Mouse (Mus musculus): ENCODE results near the gene Prima1. TPM values are rescaled to one million over a fixed set of nuclear protein-coding genes. Genes with fewer than 3 reads are reported as not detected.
A peak's percentile ranks its signal among the peaks of the same experiment; 100 is the strongest.

The Prima1 gene
- 0.25 TPM in 1 of 2 replicates, not detected in the other for polyA plus RNA-seq (2015; fragmentation: Nextera tagmentation; extraction: Ambion mirVana)

GRCm38 (mm10) chr12:103242083-103242581 lies at the start of gene Prima1:
Prima1 (minus strand) TSS chr12:103242150.
- peak; percentile 80 for ATAC-seq
- Histone ChIP-seq H3K4me3 (replicated peaks; ENCODE audit: low read length) (peak within 1 kb of the TSS; percentile 68), H3K36me3 (ENCODE audit: control insufficient read depth, insufficient read depth) (no peaks in the 10 kb centered on the region), H3K9ac (replicated peaks; ENCODE audit: low read depth, low read length) (peak within 1 kb of the TSS; percentile 62), H3K27ac (ENCODE audit: low read length) (no peak within 1 kb of the TSS), H3K9me3 (ENCODE audit: control insufficient read depth, low read length) (no peaks in the 10 kb centered on the region), H3K4me1 (replicated peaks; ENCODE audit: control insufficient read depth, insufficient read depth, low read length) (peaks cover 7% of the 10 kb centered on the region), H3K27me3 (replicated peaks; ENCODE audit: control insufficient read depth, insufficient read depth, low read length) (peaks cover 13% of the 10 kb centered on the region), H3K4me2 (ENCODE audit: low read length) (peak within 1 kb of the TSS; percentile 77)
- WGBS = under 1% methylated on average over 52 of the region's 54 CpGs

DNA sequence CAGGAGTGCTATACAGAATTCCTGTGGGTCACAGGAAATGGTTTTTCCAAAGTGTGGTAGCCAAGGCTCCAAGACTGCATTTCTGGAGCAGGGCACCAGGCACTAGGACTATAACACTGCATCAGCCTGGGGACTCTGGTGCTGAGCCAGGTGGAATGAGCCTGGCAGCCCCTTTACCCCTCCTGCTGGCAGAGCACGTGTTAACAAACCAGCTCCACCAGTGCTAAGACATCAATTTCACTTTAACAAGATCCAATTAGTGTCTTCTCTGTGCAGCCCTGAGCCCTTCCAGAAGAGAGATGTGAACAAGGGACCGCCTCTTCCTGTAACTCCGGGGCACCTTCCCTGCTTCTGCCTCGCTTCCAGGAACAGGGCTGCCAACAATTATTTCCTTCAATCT lies 45.3 kb upstream of the Prima1 start:
- H3K27ac ChIP-seq (ENCODE audit: low read length) = no peak overlapping the region
- no peaks in the 10 kb centered on the region for H3K4me1 ChIP-seq (replicated peaks; ENCODE audit: control insufficient read depth, insufficient read depth, low read length)
- no peaks in the 10 kb centered on the region for H3K36me3 ChIP-seq (ENCODE audit: control insufficient read depth, insufficient read depth)
- H3K27me3 ChIP-seq (replicated peaks; ENCODE audit: control insufficient read depth, insufficient read depth, low read length) = no peaks in the 10 kb centered on the region
- no peak for ATAC-seq
- 62% methylated on average over 4 of the region's 4 CpGs for WGBS
- H3K4me3 ChIP-seq (replicated peaks; ENCODE audit: low read length) = no peak overlapping the region
- no peak overlapping the region for H3K4me2 ChIP-seq (ENCODE audit: low read length)
- no peak overlapping the region for H3K9ac ChIP-seq (replicated peaks; ENCODE audit: low read depth, low read length)
- no peaks in the 10 kb centered on the region for H3K9me3 ChIP-seq (ENCODE audit: control insufficient read depth, low read length)

DNA sequence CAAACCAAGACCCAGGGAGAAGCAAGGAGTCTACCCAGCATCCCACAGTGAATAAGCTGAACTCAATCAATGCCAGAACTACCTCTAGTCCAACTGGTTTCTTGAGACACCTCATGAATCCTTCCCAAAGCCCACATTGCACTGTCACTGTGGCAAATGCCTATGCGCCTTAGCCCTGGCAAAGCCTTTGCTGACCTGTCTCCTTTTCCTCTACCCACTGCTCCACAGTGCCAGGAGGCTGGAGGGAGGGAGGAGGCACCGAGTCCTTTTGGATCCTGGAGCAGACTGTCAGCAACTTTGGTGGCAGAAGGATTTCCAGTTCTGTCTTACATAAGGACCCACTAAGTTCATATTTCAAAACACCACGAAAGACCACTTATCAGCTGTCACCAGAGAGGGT lies 41.5 kb upstream of the Prima1 start:
- ATAC-seq = no peak
- Histone ChIP-seq H3K27ac (ENCODE audit: low read length) (no peak overlapping the region), H3K36me3 (ENCODE audit: control insufficient read depth, insufficient read depth) (no peaks in the 10 kb centered on the region), H3K9ac (replicated peaks; ENCODE audit: low read depth, low read length) (no peak overlapping the region), H3K4me1 (replicated peaks; ENCODE audit: control insufficient read depth, insufficient read depth, low read length) (no peaks in the 10 kb centered on the region), H3K27me3 (replicated peaks; ENCODE audit: control insufficient read depth, insufficient read depth, low read length) (no peaks in the 10 kb centered on the region), H3K4me3 (replicated peaks; ENCODE audit: low read length) (no peak overlapping the region), H3K9me3 (ENCODE audit: control insufficient read depth, low read length) (no peaks in the 10 kb centered on the region), H3K4me2 (ENCODE audit: low read length) (no peak overlapping the region)
- 94% methylated on average over 3 of the region's 3 CpGs for WGBS

- Histone ChIP-seq H3K27ac (ENCODE audit: low read length) (no peak overlapping the region), H3K4me1 (replicated peaks; ENCODE audit: control insufficient read depth, insufficient read depth, low read length) (no peaks in the 10 kb centered on the region), H3K4me3 (replicated peaks; ENCODE audit: low read length) (no peak overlapping the region), H3K27me3 (replicated peaks; ENCODE audit: control insufficient read depth, insufficient read depth, low read length) (no peaks in the 10 kb centered on the region), H3K9me3 (ENCODE audit: control insufficient read depth, low read length) (peaks cover 3% of the 10 kb centered on the region), H3K9ac (replicated peaks; ENCODE audit: low read depth, low read length) (no peak overlapping the region), H3K36me3 (ENCODE audit: control insufficient read depth, insufficient read depth) (no peaks in the 10 kb centered on the region), H3K4me2 (ENCODE audit: low read length) (no peak overlapping the region)
- ATAC-seq = no peak
- 68% methylated on average over 6 of the region's 6 CpGs for WGBS
Measured at GRCm38 (mm10) chr12:103282936-103283335, 41.0 kb upstream of the Prima1 start.

- 75% methylated on average over 4 of the region's 4 CpGs for WGBS
- H3K4me2 ChIP-seq (ENCODE audit: low read length) = no peak overlapping the region
- H3K4me3 ChIP-seq (replicated peaks; ENCODE audit: low read length) = no peak overlapping the region
- no peaks in the 10 kb centered on the region for H3K27me3 ChIP-seq (replicated peaks; ENCODE audit: control insufficient read depth, insufficient read depth, low read length)
- peaks cover 4% of the 10 kb centered on the region for H3K9me3 ChIP-seq (ENCODE audit: control insufficient read depth, low read length)
- no peaks in the 10 kb centered on the region for H3K36me3 ChIP-seq (ENCODE audit: control insufficient read depth, insufficient read depth)
- ATAC-seq = no peak
- no peaks in the 10 kb centered on the region for H3K4me1 ChIP-seq (replicated peaks; ENCODE audit: control insufficient read depth, insufficient read depth, low read length)
- no peak overlapping the region for H3K9ac ChIP-seq (replicated peaks; ENCODE audit: low read depth, low read length)
- H3K27ac ChIP-seq (ENCODE audit: low read length) = no peak overlapping the region
Measured at GRCm38 (mm10) chr12:103281912-103282311, 40.0 kb upstream of the Prima1 start.

GRCm38 (mm10) chr12:103281491-103281890 lies 39.5 kb upstream of the Prima1 start:
- WGBS = 78% methylated on average over 2 of the region's 2 CpGs
- Histone ChIP-seq H3K4me2 (ENCODE audit: low read length) (no peak overlapping the region), H3K27me3 (replicated peaks; ENCODE audit: control insufficient read depth, insufficient read depth, low read length) (no peaks in the 10 kb centered on the region), H3K36me3 (ENCODE audit: control insufficient read depth, insufficient read depth) (no peaks in the 10 kb centered on the region), H3K4me1 (replicated peaks; ENCODE audit: control insufficient read depth, insufficient read depth, low read length) (no peaks in the 10 kb centered on the region), H3K9ac (replicated peaks; ENCODE audit: low read depth, low read length) (no peak overlapping the region), H3K4me3 (replicated peaks; ENCODE audit: low read length) (no peak overlapping the region), H3K9me3 (ENCODE audit: control insufficient read depth, low read length) (peaks cover 4% of the 10 kb centered on the region), H3K27ac (ENCODE audit: low read length) (no peak overlapping the region)
- ATAC-seq = no peak

DNA sequence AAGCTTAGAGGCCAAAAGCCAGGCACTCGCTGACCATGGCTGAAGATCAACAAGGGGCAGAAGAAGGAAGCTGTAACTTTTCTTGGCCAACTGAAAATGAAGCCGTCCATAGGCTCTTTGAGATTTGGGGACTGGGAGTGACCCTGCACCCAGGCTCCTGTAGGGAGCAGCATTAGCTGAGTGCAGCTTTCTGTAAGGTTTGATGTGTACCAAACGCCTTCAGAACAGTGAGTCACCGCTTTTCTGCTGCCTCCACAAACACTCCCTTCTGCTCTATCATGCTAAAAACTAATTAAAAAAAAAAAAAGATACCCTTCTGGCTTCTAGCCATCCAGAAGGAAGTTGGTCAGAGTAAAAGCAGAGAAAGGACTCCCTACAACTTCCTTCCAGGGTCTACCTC lies 34.5 kb upstream of the Prima1 start:
- 79% methylated on average over 4 of the region's 4 CpGs for WGBS
- no peaks in the 10 kb centered on the region for H3K27me3 ChIP-seq (replicated peaks; ENCODE audit: control insufficient read depth, insufficient read depth, low read length)

DNA sequence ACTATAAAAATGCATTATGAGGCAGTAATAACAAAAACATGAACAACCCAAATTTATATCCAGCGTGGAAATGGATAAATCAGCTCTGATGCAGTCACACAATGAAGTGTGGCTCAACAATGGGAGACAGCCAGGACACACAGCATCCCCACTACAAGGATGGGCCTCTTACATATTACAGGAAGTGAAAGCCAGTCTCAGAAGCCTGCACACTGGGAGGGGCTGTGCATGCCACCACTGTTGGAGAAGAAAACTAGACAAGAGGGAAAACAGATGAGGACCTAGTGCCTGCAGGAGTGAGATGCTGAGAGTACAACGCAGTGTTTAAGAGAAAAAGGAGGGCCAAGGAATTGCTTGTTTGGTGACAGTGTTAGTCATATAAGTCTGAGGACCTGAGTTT lies 31.8 kb upstream of the Prima1 start:
- WGBS = 84% methylated on average over 2 of the region's 2 CpGs
- no peak overlapping the region for H3K27ac ChIP-seq (ENCODE audit: low read length)
- H3K9me3 ChIP-seq (ENCODE audit: control insufficient read depth, low read length) = peaks cover 4% of the 10 kb centered on the region
- no peak for ATAC-seq
- H3K27me3 ChIP-seq (replicated peaks; ENCODE audit: control insufficient read depth, insufficient read depth, low read length) = no peaks in the 10 kb centered on the region
- no peak overlapping the region for H3K4me2 ChIP-seq (ENCODE audit: low read length)
- no peaks in the 10 kb centered on the region for H3K4me1 ChIP-seq (replicated peaks; ENCODE audit: control insufficient read depth, insufficient read depth, low read length)
- no peak overlapping the region for H3K9ac ChIP-seq (replicated peaks; ENCODE audit: low read depth, low read length)
- H3K36me3 ChIP-seq (ENCODE audit: control insufficient read depth, insufficient read depth) = no peaks in the 10 kb centered on the region
- H3K4me3 ChIP-seq (replicated peaks; ENCODE audit: low read length) = no peak overlapping the region

More for the DNA sequence above, 34.5 kb upstream of the Prima1 start:
- no peak overlapping the region for H3K4me3 ChIP-seq (replicated peaks; ENCODE audit: low read length)
- ATAC-seq = no peak
- peaks cover 4% of the 10 kb centered on the region for H3K9me3 ChIP-seq (ENCODE audit: control insufficient read depth, low read length)
- H3K27ac ChIP-seq (ENCODE audit: low read length) = no peak overlapping the region
- no peaks in the 10 kb centered on the region for H3K36me3 ChIP-seq (ENCODE audit: control insufficient read depth, insufficient read depth)
- no peaks in the 10 kb centered on the region for H3K4me1 ChIP-seq (replicated peaks; ENCODE audit: control insufficient read depth, insufficient read depth, low read length)
- H3K4me2 ChIP-seq (ENCODE audit: low read length) = no peak overlapping the region
- H3K9ac ChIP-seq (replicated peaks; ENCODE audit: low read depth, low read length) = no peak overlapping the region

- no peak overlapping the region for H3K4me2 ChIP-seq (ENCODE audit: low read length)
- ATAC-seq = no peak
- no peaks in the 10 kb centered on the region for H3K36me3 ChIP-seq (ENCODE audit: control insufficient read depth, insufficient read depth)
- H3K9ac ChIP-seq (replicated peaks; ENCODE audit: low read depth, low read length) = no peak overlapping the region
- no peak overlapping the region for H3K4me3 ChIP-seq (replicated peaks; ENCODE audit: low read length)
- H3K9me3 ChIP-seq (ENCODE audit: control insufficient read depth, low read length) = peaks cover 3% of the 10 kb centered on the region
- no peak overlapping the region for H3K27ac ChIP-seq (ENCODE audit: low read length)
- no peaks in the 10 kb centered on the region for H3K27me3 ChIP-seq (replicated peaks; ENCODE audit: control insufficient read depth, insufficient read depth, low read length)
- 66% methylated on average over 6 of the region's 6 CpGs for WGBS
- H3K4me1 ChIP-seq (replicated peaks; ENCODE audit: control insufficient read depth, insufficient read depth, low read length) = no peaks in the 10 kb centered on the region
Measured at GRCm38 (mm10) chr12:103273051-103273450, 31.1 kb upstream of the Prima1 start.

- WGBS = 87% methylated on average over 3 of the region's 3 CpGs
- no peaks in the 10 kb centered on the region for H3K9me3 ChIP-seq (ENCODE audit: control insufficient read depth, low read length)
Measured at GRCm38 (mm10) chr12:103272176-103272575, 30.2 kb upstream of the Prima1 start.

More at GRCm38 (mm10) chr12:103272176-103272575, 30.2 kb upstream of the Prima1 start:
- Histone ChIP-seq H3K4me1 (replicated peaks; ENCODE audit: control insufficient read depth, insufficient read depth, low read length) (no peaks in the 10 kb centered on the region), H3K4me2 (ENCODE audit: low read length) (no peak overlapping the region), H3K9ac (replicated peaks; ENCODE audit: low read depth, low read length) (no peak overlapping the region), H3K27me3 (replicated peaks; ENCODE audit: control insufficient read depth, insufficient read depth, low read length) (no peaks in the 10 kb centered on the region), H3K36me3 (ENCODE audit: control insufficient read depth, insufficient read depth) (no peaks in the 10 kb centered on the region), H3K27ac (ENCODE audit: low read length) (no peak overlapping the region), H3K4me3 (replicated peaks; ENCODE audit: low read length) (no peak overlapping the region)
- no peak for ATAC-seq

All from forebrain, embryonic 16.5 days (tissue).